Mouse (Mus musculus) kidney, adult 2 months (tissue): Measurements from ENCODE around the gene 4930558K02Rik.

ENCODE experiments used
- CTCF ChIP-seq: fragments of 200-500 bp; conservative IDR thresholded peaks from 2 replicates; pipeline ENCODE4 v1.5.1; 2011; ENCODE audit warnings: low read depth, mild to moderate bottlenecking, control low read depth, low read length, moderate library complexity, mixed read lengths; ENCODE audit not compliant: insufficient read depth, insufficient read length
- POLR2A ChIP-seq: fragments of 200-500 bp; IDR thresholded peaks from one replicate; pipeline ENCODE4 v1.6.1; 2011; ENCODE audit warnings: low read depth, low read length, control low read depth

- TF ChIP-seq POLR2A, result no peak
- no peak for TF ChIP-seq CTCF
These were observed 79.3 kb downstream of the 4930558K02Rik start for GRCm38 (mm10) chr1:161900129-161900528.
